Mouse (Mus musculus) central nervous system, embryonic 18 days (tissue): ENCODE results near the gene Mms22l. TPM values are rescaled to one million over a fixed set of nuclear protein-coding genes. Genes with fewer than 3 reads are reported as not detected.

Experiments used
- polyA plus RNA-seq: library from polyadenylated mRNA; depleted of rRNA; stranded (reverse); fragments of >200 nt; gene quantifications from 2 replicates; pipeline ENCODE4 v1.2.3, GENCODE M21; 2012; rRNA removed

Gene Mms22l
- 5.6 and 5.8 TPM in 2 replicates for polyA plus RNA-seq

GRCm38 (mm10) chr4:24496116-24496952 is at the start of gene Mms22l:
Gene Mms22l (plus strand): TSS chr4:24496451.

